Mouse (Mus musculus) liver, adult (tissue): ENCODE results near the gene Cenps.

Experiments
- GATA4 ChIP-seq: IDR thresholded peaks from 2 replicates; pipeline ENCODE4 v1.6.1; 2014; ENCODE audit warnings: mild to moderate bottlenecking, low read length; ENCODE audit not compliant: insufficient replicate concordance

Cenps gene

GRCm38 (mm10) chr4:149143594-149143993 is 6.2 kb upstream of the Cenps start:
- no peak for TF ChIP-seq GATA4

GRCm38 (mm10) chr4:149138515-149138914 is 1.1 kb upstream of the Cenps start:
- no peak for TF ChIP-seq GATA4

- no peak for TF ChIP-seq GATA4
Measured at GRCm38 (mm10) chr4:149136116-149136850, 1.1 kb downstream of the Cenps start.

GRCm38 (mm10) chr4:149133395-149133794 is 4.0 kb downstream of the Cenps start:
- no peak for TF ChIP-seq GATA4

GRCm38 (mm10) chr4:149131789-149132565 is 5.5 kb downstream of the Cenps start:
- TF ChIP-seq GATA4, result no peak

- no peak for TF ChIP-seq GATA4
Measured at GRCm38 (mm10) chr4:149131021-149131752, 6.2 kb downstream of the Cenps start.

- no peak for TF ChIP-seq GATA4
Measured at GRCm38 (mm10) chr4:149128467-149128866, 9.0 kb downstream of the Cenps start.

GRCm38 (mm10) chr4:149126663-149127062 is 10.8 kb downstream of the Cenps start, which contains the start of gene Cort:
Gene Cort, minus strand, starts transcription at chr4:149126763.
- no peak for TF ChIP-seq GATA4

GRCm38 (mm10) chr4:149126115-149126509 is 11.3 kb downstream of the Cenps start:
- TF ChIP-seq GATA4, result no peak

- no peak for TF ChIP-seq GATA4
Measured at GRCm38 (mm10) chr4:149125341-149126114, 11.9 kb downstream of the Cenps start.

GRCm38 (mm10) chr4:149123432-149123831 is 14.0 kb downstream of the Cenps start:
- no peak for TF ChIP-seq GATA4

GRCm38 (mm10) chr4:149103875-149104561 is 33.4 kb downstream of the Cenps start, which contains the start of gene Dffa:
Gene Dffa, plus strand, starts transcription at chr4:149104146.
- peak; percentile 79; the same call in 1 of the 2 replicates for TF ChIP-seq GATA4

GRCm38 (mm10) chr4:149101456-149101855 is 36.0 kb downstream of the Cenps start:
- no peak for TF ChIP-seq GATA4

- no peak for TF ChIP-seq GATA4
Measured at GRCm38 (mm10) chr4:149099369-149100017, 37.9 kb downstream of the Cenps start, which contains the start of gene Pex14. Gene Pex14, minus strand, starts transcription at chr4:149099876.
